Mouse (Mus musculus) heart, embryonic 15.5 days (tissue): ENCODE measurements around the gene Pdap1. TPM values are rescaled to one million over a fixed set of nuclear protein-coding genes. Genes with fewer than 3 reads are reported as not detected.

Experiments
- ATAC-seq: fragments of 200-750 bp; cut with Nextera tagmentation; replicated peaks from 2 replicates; pipeline ENCODE4 v1.8.0; 2017; ENCODE audit warnings: low read depth, moderate TSS enrichment; ENCODE audit not compliant: insufficient number of reproducible peaks, insufficient read depth, low FRiP score
- H3K27ac ChIP-seq: fragments of 300-500 bp; sonication (generic); 2 replicates; pipeline ENCODE4 v1.5.1; 2015; ENCODE audit warnings: mild to moderate bottlenecking, inconsistent platforms
- H3K27me3 ChIP-seq: fragments of 300-500 bp; sonication (generic); 2 replicates; pipeline ENCODE4 v1.6.1; 2015; ENCODE audit warnings: inconsistent platforms
- H3K36me3 ChIP-seq: fragments of 300-500 bp; sonication (generic); 2 replicates; pipeline ENCODE4 v1.6.1; 2015; ENCODE audit warnings: mild to moderate bottlenecking, inconsistent platforms
- H3K4me1 ChIP-seq: fragments of 300-500 bp; sonication (generic); replicated peaks from 2 replicates; pipeline ENCODE4 v1.6.1; 2015; ENCODE audit warnings: inconsistent platforms
- H3K4me2 ChIP-seq: fragments of 300-500 bp; sonication (generic); 2 replicates; pipeline ENCODE4 v1.6.1; 2015; ENCODE audit warnings: inconsistent platforms, mild to moderate bottlenecking, moderate library complexity
- H3K4me3 ChIP-seq: fragments of 300-500 bp; sonication (generic); 2 replicates; pipeline ENCODE4 v1.5.1; 2015; ENCODE audit warnings: mild to moderate bottlenecking, inconsistent platforms
- H3K9ac ChIP-seq: fragments of 300-500 bp; sonication (generic); 2 replicates; pipeline ENCODE4 v1.6.1; 2015; ENCODE audit warnings: mild to moderate bottlenecking, inconsistent platforms
- H3K9me3 ChIP-seq: fragments of 300-500 bp; sonication (generic); replicated peaks from 2 replicates; pipeline ENCODE4 v1.6.1; 2016; ENCODE audit warnings: inconsistent platforms
- WGBS: fragments of 180-500 bp; shearing (Covaris S2); methylation state at CpG from one replicate; pipeline ENCODE4 v1.1.7; 2015; ENCODE audit warnings: mixed read lengths; 5-methylcytosine and 5-hydroxymethylcytosine counted together
- polyA plus RNA-seq: library from polyadenylated mRNA; unstranded; fragments of >200 nt; fragmentation: Nextera tagmentation; extraction: Ambion mirVana; gene quantifications from 2 replicates; pipeline ENCODE4 v1.2.1, GENCODE M21; 2015

Gene Pdap1
- polyA plus RNA-seq, 1 experiment from 2014 or later = 65.4 TPM

DNA sequence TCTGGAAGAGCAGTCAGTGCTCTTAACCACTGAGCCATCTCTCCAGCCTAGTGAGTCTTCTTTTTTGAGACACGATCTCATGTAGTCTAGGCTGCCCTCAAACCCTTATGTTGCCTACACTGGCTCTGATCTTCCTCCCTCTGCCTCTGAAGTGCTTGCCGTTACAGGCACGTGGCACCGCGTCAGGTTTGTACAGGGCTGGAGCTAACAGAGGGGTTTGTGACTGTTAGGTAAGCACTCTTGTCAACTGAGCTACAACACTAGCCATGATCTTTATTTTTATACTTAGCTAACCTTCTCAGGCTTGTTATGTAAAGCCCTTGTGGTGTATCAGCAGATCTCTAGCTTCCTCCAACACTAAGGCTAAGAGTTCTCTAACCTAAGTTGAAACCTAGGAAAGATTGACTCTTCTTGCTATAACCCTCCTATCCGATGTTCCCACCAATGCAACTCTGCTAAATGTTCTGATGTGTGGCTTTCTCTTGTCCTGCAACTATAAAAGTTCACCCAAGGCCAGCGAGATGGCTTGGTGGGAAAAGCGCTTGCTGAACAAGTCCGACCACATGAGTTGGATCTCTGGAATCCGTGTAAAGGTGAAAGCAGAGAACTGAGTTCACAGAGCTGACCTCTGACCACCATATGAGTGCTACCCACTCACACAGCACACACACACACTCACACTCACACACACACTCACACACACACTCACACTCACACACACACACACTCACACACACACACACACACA is 58.0 kb downstream of the Pdap1 start:
- ATAC-seq = no peak
- no peak overlapping the region for H3K4me2 ChIP-seq
- 82% methylated on average over 10 of the region's 10 CpGs for WGBS

More for the DNA sequence above, 58.0 kb downstream of the Pdap1 start:
- H3K27me3 ChIP-seq = no peaks in the 10 kb centered on the region
- H3K4me1 ChIP-seq = peaks cover 14% of the 10 kb centered on the region
- H3K4me3 ChIP-seq = no peak overlapping the region
- no peaks in the 10 kb centered on the region for H3K36me3 ChIP-seq
- no peak overlapping the region for H3K9ac ChIP-seq
- H3K9me3 ChIP-seq = no peaks in the 10 kb centered on the region
- H3K27ac ChIP-seq = no peak overlapping the region

Other genes with a start within 250 kb of the Pdap1 start
- gene Smurf1, start 174.4 kb downstream of the Pdap1 start, polyA plus RNA-seq = 11.3 and 13.8 TPM in 2 replicates
- gene Gm4871, start 107.5 kb downstream of the Pdap1 start, polyA plus RNA-seq = not detected in 2 replicates
- gene 1700018F24Rik, start 97.2 kb downstream of the Pdap1 start, polyA plus RNA-seq = not detected in 2 replicates
- gene Arpc1a, start 56.4 kb downstream of the Pdap1 start, polyA plus RNA-seq = 86.8 and 96.4 TPM in 2 replicates
- gene Kpna7, start 56.2 kb downstream of the Pdap1 start, polyA plus RNA-seq = not detected in 2 replicates
- gene Arpc1b, start 26.0 kb downstream of the Pdap1 start, polyA plus RNA-seq = 214 and 308 TPM in 2 replicates
- 113 and 116 TPM in 2 replicates for gene Bud31, start 124 bp upstream of the Pdap1 start, polyA plus RNA-seq
- gene Ptcd1, start 26.9 kb upstream of the Pdap1 start, polyA plus RNA-seq = 11.9 and 15.8 TPM in 2 replicates
- 20.9 and 28.2 TPM in 2 replicates for gene Cpsf4, start 27.0 kb upstream of the Pdap1 start, polyA plus RNA-seq
- gene Atp5j2, start 51.8 kb upstream of the Pdap1 start, polyA plus RNA-seq = 1,147 and 1,514 TPM in 2 replicates
- gene Zkscan14, start 61.6 kb upstream of the Pdap1 start, polyA plus RNA-seq = 6.0 and 7.4 TPM in 2 replicates
- gene Zkscan5, start 64.3 kb upstream of the Pdap1 start, polyA plus RNA-seq = 8.4 and 10.3 TPM in 2 replicates
- 27.4 and 29.6 TPM in 2 replicates for gene Zfp655, start 91.5 kb upstream of the Pdap1 start, polyA plus RNA-seq
- gene Zscan25, start 140.3 kb upstream of the Pdap1 start, polyA plus RNA-seq = 0.40 and 0.62 TPM in 2 replicates
- gene Cyp3a57, start 205.0 kb upstream of the Pdap1 start, polyA plus RNA-seq = not detected in 2 replicates